Mouse (Mus musculus): ENCODE measurements around the gene Gfpt1.

DNA sequence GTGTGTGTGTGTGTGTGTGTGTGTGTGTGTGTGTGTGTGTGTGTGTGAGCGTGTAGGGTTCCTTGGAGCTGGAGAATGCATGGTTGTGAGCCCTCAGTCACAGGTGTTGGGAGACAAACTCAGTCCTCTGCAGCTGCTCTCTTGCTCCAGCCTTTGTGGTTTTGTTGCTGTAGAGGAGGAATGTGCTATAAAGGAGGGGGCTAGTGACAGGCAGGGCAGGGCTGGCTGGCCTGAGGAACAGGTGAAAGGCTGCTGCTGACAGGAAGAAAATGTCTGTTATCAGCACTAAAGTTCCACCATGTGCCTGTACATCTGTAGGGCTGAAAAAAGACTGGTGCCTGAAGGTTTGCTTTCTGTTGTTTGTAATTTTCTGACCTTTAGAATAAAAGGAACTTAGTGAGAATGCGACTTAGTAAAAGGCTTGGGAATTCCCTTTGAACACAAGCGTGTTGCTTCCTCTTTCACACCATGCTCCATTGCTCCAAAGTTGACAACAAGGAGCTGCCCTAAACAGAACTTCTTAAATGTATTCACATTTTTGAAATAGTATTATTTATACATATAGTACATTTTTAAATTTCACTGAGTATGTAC is 32.5 kb downstream of the Gfpt1 start:
- TF ChIP-seq CTCF (IDR thresholded peaks at IDR 0.05; ENCODE audit: control insufficient read depth, insufficient read depth, insufficient read length) (no peak), USF1 (IDR thresholded peaks at IDR 0.05; ENCODE audit: low read depth) (no peak), MAX (IDR thresholded peaks at IDR 0.05) (no peak)

All from C2C12 (cell line).